13 mouse cellular contexts compared by ENCODE assay signal in the genomic region with DNA sequence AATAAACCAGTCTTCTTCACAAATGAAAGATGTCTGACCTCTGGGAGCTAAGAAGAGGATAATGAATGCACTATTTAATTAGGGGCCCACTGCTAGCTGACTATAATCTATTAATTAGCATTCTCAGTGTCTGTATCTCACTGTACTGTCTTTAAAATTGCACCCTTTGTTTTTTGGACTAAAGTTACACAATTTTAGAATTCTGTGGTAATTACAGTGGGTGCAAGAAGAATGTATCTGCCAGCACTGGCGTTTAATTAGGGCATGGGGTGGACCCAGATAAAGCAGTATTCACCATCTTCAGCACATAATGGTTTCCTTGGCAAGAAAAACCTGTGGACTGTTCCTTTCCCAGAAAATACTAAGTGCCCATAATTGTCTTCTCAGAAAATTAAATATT.
"Had no signal": no experiment of that assay in that cellular context is flagged by ENCODE, and none has a peak within 500 bp of the region (broad histone marks: within the 10 kb centered on the region; RNA-seq: fewer than 3 reads in every experiment).

No protein-coding gene starts in this region.

- H3K9ac ChIP-seq: kidney, embryonic 15.5 days; limb, embryonic 15.5 days; liver, embryonic 12.5 days; lung, embryonic 15.5 days; midbrain, embryonic 13.5 days; neural tube, embryonic 15.5 days had no signal

- H3K4me3 ChIP-seq: kidney, embryonic 15.5 days; limb, embryonic 15.5 days; liver, embryonic 12.5 days; lung, embryonic 15.5 days; midbrain, embryonic 13.5 days; myocyte; neural tube, embryonic 15.5 days had no signal

- H3K27ac ChIP-seq: kidney, embryonic 15.5 days; limb, embryonic 15.5 days; liver, embryonic 12.5 days; lung, embryonic 15.5 days; midbrain, embryonic 13.5 days; neural tube, embryonic 15.5 days had no signal

- H3K9me3 ChIP-seq: kidney, embryonic 15.5 days; limb, embryonic 15.5 days; liver, embryonic 12.5 days; lung, embryonic 15.5 days; midbrain, embryonic 13.5 days; neural tube, embryonic 15.5 days had no signal

- H3K27me3 ChIP-seq: kidney, embryonic 15.5 days; limb, embryonic 15.5 days; liver, embryonic 12.5 days; lung, embryonic 15.5 days; midbrain, embryonic 13.5 days; neural tube, embryonic 15.5 days had no signal

- H3K4me1 ChIP-seq: kidney, embryonic 15.5 days; limb, embryonic 15.5 days had no signal

- H3K4me2 ChIP-seq: kidney, embryonic 15.5 days; limb, embryonic 15.5 days; liver, embryonic 12.5 days; lung, embryonic 15.5 days; midbrain, embryonic 13.5 days; neural tube, embryonic 15.5 days had no signal

- ATAC-seq: liver, embryonic 12.5 days; midbrain, embryonic 13.5 days had no signal

- DNase-seq: kidney, postnatal 14 days; layer of hippocampus, adult 9-11 months; layer of hippocampus, postnatal 36 days; right cerebral cortex, adult 18-20 months; right cerebral cortex, postnatal 25 days; thymus, postnatal 14 days had no signal

- H3K36me3 ChIP-seq: lung, embryonic 15.5 days had no signal
